Mouse (Mus musculus): ENCODE data around the gene Lrrc72. TPM values are rescaled to one million over a fixed set of nuclear protein-coding genes. Genes with fewer than 3 reads are reported as not detected.

The Lrrc72 gene
- polyA plus RNA-seq (2016; fragmentation: Nextera tagmentation; extraction: Ambion mirVana), result not detected in 2 replicates

DNA sequence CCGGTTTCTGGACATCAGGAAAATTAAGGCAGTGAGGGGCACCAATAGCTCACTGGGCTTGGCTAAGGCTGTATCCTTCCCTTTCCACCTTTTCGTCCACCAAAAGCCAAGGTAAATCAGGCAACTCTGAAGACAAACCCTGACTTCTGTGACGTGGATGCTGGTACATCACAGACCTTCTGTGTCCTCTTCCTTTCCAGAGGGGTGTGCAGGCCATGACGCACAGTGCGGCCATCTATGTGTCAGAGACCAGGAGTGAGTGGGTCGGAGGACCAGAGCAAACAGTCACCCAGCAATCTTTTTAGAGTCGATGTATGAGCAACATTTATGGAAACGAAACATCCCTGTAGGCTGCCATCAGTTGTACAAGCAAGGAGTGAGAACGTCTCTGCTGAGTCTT, at the start of gene Lrrc72:
Gene Lrrc72 (minus strand): TSS at position 101 of the 400 bp plus-strand sequence.
- no peaks in the 10 kb centered on the region; the same call in 1 of the 2 replicates for H3K27me3 ChIP-seq
- no peak within 1 kb of the TSS for H3K9ac ChIP-seq (replicated peaks)
- no peaks in the 10 kb centered on the region for H3K4me1 ChIP-seq (replicated peaks)
- no peak within 1 kb of the TSS for H3K27ac ChIP-seq
- no peaks in the 10 kb centered on the region for H3K9me3 ChIP-seq
- ATAC-seq (ENCODE audit: insufficient number of reproducible peaks, insufficient read depth, low FRiP score, low TSS enrichment, low read depth), result no peak
- WGBS, result 95% methylated on average over 9 of the region's 9 CpGs
- no peaks in the 10 kb centered on the region for H3K36me3 ChIP-seq
- no peak within 1 kb of the TSS for H3K4me3 ChIP-seq (replicated peaks)
- H3K4me2 ChIP-seq, result no peak within 1 kb of the TSS

DNA sequence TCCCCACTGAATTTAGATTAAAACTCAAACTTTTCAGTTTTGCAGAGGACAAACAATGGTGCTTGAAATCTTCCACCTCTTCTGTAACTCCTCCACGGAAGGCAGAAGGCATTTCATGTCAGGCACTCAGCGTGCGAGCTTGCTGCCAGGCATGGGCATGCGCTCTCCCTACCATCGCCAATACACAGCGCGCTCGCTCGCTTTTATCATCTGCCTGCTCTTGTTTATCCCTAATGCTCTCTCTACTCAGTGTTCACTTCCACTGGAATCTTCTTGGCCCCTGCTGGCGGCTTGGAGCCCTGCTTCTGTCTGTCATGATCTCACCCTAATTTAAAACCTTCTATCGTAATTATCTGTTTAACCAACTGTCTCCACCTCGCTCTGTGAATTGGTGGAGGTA, 49.1 kb upstream of the Lrrc72 start:
- H3K4me1 ChIP-seq (replicated peaks), result no peaks in the 10 kb centered on the region
- H3K4me3 ChIP-seq (replicated peaks), result no peak overlapping the region
- WGBS, result 83% methylated on average over 12 of the region's 12 CpGs
- no peaks in the 10 kb centered on the region for H3K36me3 ChIP-seq
- no peak for ATAC-seq (ENCODE audit: insufficient number of reproducible peaks, insufficient read depth, low FRiP score, low TSS enrichment, low read depth)
- no peaks in the 10 kb centered on the region for H3K27me3 ChIP-seq
- H3K4me2 ChIP-seq, result no peak overlapping the region
- H3K27ac ChIP-seq, result no peak overlapping the region
- no peak overlapping the region for H3K9ac ChIP-seq (replicated peaks)
- H3K9me3 ChIP-seq, result no peaks in the 10 kb centered on the region

DNA sequence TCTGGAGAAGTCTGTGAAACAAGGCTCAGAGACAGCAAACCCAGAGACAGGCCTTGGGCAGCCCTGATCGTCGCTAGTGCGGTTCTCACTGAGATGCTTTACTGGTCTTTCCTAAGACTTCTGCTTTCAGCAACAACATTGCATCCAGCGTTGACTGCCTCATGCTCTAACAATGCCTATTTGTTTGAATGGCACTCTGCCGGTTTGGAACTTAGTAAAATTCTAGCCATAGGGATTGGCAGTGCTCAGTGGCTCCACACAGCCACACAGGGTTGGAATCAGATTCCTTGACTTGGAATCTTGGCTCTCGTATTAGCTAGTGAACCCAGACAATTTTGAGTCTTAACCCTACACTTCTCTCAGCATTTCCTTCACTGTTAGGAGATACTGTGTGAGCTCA, 38.1 kb upstream of the Lrrc72 start:
- ATAC-seq (ENCODE audit: insufficient number of reproducible peaks, insufficient read depth, low FRiP score, low TSS enrichment, low read depth), result no peak
- 85% methylated on average over 6 of the region's 6 CpGs for WGBS

DNA sequence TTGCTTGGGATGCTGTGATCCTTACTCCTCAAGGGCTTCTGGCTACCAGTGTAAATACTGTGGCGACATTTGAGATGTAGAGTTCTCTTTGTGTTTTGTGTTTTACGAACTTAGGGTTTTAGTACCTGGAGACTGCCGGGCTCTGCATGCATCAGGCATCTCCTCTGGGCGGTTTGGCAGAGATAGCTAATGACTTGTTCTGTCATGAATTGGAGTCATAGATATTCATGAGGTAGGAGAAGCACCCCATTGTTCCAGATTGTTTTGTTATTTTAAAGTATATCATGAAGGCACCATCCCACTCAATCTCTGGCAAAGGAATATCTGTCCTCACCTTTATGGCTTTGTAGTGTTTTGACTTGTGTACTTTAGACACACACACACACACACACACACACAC, 37.3 kb upstream of the Lrrc72 start:
- Histone ChIP-seq H3K9me3 (no peaks in the 10 kb centered on the region), H3K27ac (no peak overlapping the region), H3K4me1 (replicated peaks) (no peaks in the 10 kb centered on the region), H3K27me3 (no peaks in the 10 kb centered on the region; the same call in 1 of the 2 replicates), H3K9ac (replicated peaks) (no peak overlapping the region), H3K4me2 (no peak overlapping the region), H3K36me3 (no peaks in the 10 kb centered on the region), H3K4me3 (replicated peaks) (no peak overlapping the region)
- 71% methylated on average over 4 of the region's 4 CpGs for WGBS
- ATAC-seq (ENCODE audit: insufficient number of reproducible peaks, insufficient read depth, low FRiP score, low TSS enrichment, low read depth), result no peak

More for the DNA sequence above, 38.1 kb upstream of the Lrrc72 start:
- H3K4me2 ChIP-seq, result no peak overlapping the region
- H3K27me3 ChIP-seq, result no peaks in the 10 kb centered on the region; the same call in 1 of the 2 replicates
- no peak overlapping the region for H3K4me3 ChIP-seq (replicated peaks)
- H3K9me3 ChIP-seq, result no peaks in the 10 kb centered on the region
- H3K27ac ChIP-seq, result no peak overlapping the region
- no peak overlapping the region for H3K9ac ChIP-seq (replicated peaks)
- H3K4me1 ChIP-seq (replicated peaks), result no peaks in the 10 kb centered on the region
- H3K36me3 ChIP-seq, result no peaks in the 10 kb centered on the region

DNA sequence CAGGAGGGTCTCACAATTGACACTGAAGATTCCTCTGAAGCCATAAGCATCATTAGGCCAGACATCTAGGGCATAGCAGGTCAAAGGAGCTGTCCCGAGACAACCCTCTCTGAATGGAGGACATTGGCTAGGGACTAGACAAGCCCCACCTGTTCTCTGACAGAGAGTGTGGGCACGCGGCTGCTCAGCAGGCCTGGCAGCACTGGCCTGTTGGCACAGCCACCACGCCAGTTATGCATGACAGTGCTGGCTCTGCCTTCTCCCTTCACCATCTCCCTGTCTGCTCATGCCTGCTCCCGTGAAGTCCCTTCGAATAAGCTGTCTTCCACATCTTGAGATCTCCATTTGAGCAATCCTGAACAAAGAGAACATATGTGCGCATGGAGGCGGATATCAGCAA, 36.4 kb upstream of the Lrrc72 start:
- no peak overlapping the region for H3K4me2 ChIP-seq
- no peaks in the 10 kb centered on the region; the same call in 1 of the 2 replicates for H3K27me3 ChIP-seq
- no peak overlapping the region for H3K9ac ChIP-seq (replicated peaks)
- H3K36me3 ChIP-seq, result no peaks in the 10 kb centered on the region
- H3K27ac ChIP-seq, result no peak overlapping the region
- H3K4me1 ChIP-seq (replicated peaks), result no peaks in the 10 kb centered on the region
- ATAC-seq (ENCODE audit: insufficient number of reproducible peaks, insufficient read depth, low FRiP score, low TSS enrichment, low read depth), result no peak
- no peak overlapping the region for H3K4me3 ChIP-seq (replicated peaks)
- no peaks in the 10 kb centered on the region for H3K9me3 ChIP-seq
- WGBS, result 88% methylated on average over 8 of the region's 8 CpGs

DNA sequence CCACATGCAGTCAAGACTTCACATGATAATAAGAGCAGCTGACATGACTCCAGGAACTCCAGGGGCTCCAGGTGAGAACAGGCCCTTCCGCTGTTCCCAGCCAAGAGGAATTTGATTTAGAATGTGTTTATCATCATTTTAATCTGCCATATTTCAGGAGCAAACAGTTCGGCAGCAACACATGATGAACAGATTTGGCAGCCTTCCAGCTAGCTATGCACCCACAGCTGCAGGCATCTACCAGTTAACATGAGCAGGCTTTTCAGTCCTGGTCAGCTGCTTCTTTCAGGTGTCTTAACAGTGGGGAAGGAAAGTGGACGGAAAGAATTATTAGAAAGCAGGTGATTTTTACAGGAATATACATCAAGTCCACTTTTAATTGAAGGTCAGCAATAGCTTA, 21.6 kb upstream of the Lrrc72 start:
- no peak overlapping the region for H3K9ac ChIP-seq (replicated peaks)
- ATAC-seq (ENCODE audit: insufficient number of reproducible peaks, insufficient read depth, low FRiP score, low TSS enrichment, low read depth), result no peak
- no peak overlapping the region for H3K4me2 ChIP-seq
- H3K27ac ChIP-seq, result no peak overlapping the region
- H3K4me3 ChIP-seq (replicated peaks), result no peak overlapping the region
- 53% methylated on average over 3 of the region's 3 CpGs for WGBS
- H3K27me3 ChIP-seq, result no peaks in the 10 kb centered on the region
- H3K4me1 ChIP-seq (replicated peaks), result no peaks in the 10 kb centered on the region
- no peaks in the 10 kb centered on the region for H3K9me3 ChIP-seq
- H3K36me3 ChIP-seq, result no peaks in the 10 kb centered on the region

DNA sequence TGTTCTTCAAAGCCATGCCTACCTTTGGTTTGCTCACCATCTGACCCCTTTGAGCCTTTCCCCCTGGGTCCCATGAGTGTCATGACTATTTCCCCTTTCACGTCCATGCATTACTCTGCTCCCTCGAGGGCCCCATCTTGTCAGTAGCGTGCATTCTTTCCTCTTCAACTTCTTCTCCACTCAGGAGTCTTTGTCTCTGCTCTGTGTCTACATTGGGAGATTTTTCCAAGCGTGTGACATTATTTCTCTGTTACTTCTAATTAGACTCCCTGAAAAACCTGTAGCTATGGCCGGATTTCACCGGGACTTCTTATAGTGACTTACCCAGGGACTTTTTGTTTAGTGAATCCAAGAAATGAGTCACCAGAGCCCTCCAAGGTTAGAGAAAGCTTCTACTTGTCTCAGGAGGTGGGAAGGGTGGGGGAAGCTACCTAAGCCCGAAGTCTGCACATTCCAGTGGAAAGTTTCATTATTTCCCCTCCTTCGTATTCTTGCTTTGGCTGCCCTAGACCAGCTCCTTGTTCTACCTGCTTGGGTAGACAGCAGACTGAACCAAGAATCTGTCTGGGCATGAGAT, 14.6 kb upstream of the Lrrc72 start:
- Histone ChIP-seq H3K4me1 (replicated peaks) (no peaks in the 10 kb centered on the region), H3K9ac (replicated peaks) (no peak overlapping the region), H3K4me2 (no peak overlapping the region), H3K9me3 (no peaks in the 10 kb centered on the region), H3K27ac (no peak overlapping the region), H3K27me3 (no peaks in the 10 kb centered on the region), H3K4me3 (replicated peaks) (no peak overlapping the region), H3K36me3 (no peaks in the 10 kb centered on the region)
- 88% methylated on average over 8 of the region's 8 CpGs for WGBS
- no peak for ATAC-seq (ENCODE audit: insufficient number of reproducible peaks, insufficient read depth, low FRiP score, low TSS enrichment, low read depth)

DNA sequence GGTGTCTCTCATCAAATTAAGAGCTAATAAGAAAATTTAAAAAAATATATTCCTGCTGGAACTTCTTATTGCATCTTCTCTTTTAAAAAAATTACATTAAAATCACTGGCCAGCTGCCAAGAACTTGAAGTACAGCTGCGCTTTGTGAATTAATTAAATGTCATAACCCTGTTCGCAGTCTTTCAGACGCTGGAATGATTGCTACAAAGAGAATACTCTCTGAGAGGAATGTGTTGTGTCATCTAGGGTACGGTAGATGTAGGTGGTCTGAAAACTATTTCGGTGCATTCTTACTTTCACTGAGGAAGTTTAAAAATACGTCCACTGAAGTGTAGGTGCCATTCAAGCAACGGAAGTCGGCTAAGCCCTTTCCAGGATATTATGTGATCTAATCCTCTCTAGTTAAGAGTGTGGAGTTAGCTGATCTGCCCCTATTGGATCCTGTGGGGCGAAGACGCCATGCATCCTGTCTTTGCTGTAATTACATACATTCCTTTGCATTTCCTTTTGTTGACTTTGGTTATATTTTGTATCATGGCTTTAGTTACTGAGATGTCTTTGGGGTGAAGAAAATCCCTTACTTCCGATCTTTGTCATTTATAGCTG, 9.0 kb upstream of the Lrrc72 start:
- Histone ChIP-seq H3K36me3 (no peaks in the 10 kb centered on the region), H3K27ac (no peak overlapping the region), H3K9me3 (no peaks in the 10 kb centered on the region), H3K27me3 (no peaks in the 10 kb centered on the region), H3K4me1 (replicated peaks) (no peaks in the 10 kb centered on the region), H3K4me3 (replicated peaks) (no peak overlapping the region), H3K4me2 (no peak overlapping the region), H3K9ac (replicated peaks) (no peak overlapping the region)
- WGBS, result 78% methylated on average over 11 of the region's 11 CpGs
- no peak for ATAC-seq (ENCODE audit: insufficient number of reproducible peaks, insufficient read depth, low FRiP score, low TSS enrichment, low read depth)

DNA sequence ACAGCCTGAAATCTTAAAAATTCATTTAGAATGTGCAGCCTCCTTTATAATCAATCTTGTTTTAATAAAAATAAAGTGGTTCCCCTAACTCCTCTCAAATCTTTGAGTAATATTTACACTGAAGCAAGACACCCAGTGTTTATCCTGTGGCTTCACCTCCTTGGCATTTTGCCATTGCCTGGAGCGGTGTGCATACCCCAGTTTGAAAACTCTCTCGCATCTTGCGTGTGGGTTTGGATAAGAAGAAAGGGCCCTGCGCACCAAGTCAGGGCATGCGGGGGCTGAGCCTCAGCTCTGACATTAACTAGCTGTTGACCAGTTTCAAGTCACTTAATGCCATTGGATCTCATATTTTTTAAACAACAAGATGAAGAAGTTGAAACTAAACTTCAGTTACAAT, 2.2 kb upstream of the Lrrc72 start:
- H3K9me3 ChIP-seq, result no peaks in the 10 kb centered on the region
- no peak overlapping the region for H3K9ac ChIP-seq (replicated peaks)
- no peak overlapping the region for H3K4me2 ChIP-seq
- no peak overlapping the region for H3K4me3 ChIP-seq (replicated peaks)
- ATAC-seq (ENCODE audit: insufficient number of reproducible peaks, insufficient read depth, low FRiP score, low TSS enrichment, low read depth), result no peak
- no peaks in the 10 kb centered on the region for H3K27me3 ChIP-seq
- 51% methylated on average over 5 of the region's 5 CpGs for WGBS
- no peak overlapping the region for H3K27ac ChIP-seq
- no peaks in the 10 kb centered on the region for H3K4me1 ChIP-seq (replicated peaks)
- no peaks in the 10 kb centered on the region for H3K36me3 ChIP-seq

DNA sequence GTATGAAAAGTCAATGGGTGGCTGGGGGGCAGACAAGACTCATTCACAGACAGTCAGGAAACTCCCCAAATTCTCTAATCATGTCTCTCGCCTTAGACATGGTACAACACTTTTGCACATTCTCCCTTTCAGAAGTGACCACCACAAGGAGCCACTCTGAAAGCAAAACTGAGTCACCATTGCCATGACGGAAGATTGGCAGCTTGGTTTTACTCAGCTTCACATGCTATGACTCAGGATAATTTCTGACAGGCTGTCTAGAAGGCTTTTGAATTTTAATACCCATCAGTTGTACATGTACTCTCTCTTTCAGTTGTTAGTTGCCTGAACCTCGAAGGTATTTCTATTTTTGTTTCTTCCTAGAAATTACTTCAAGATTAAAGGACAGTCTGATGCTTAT, 12.0 kb downstream of the Lrrc72 start:
- no peaks in the 10 kb centered on the region for H3K9me3 ChIP-seq
- no peak for ATAC-seq (ENCODE audit: insufficient number of reproducible peaks, insufficient read depth, low FRiP score, low TSS enrichment, low read depth)
- H3K36me3 ChIP-seq, result no peaks in the 10 kb centered on the region
- H3K4me1 ChIP-seq (replicated peaks), result no peaks in the 10 kb centered on the region
- H3K4me2 ChIP-seq, result no peak overlapping the region
- H3K27ac ChIP-seq, result no peak overlapping the region
- no peaks in the 10 kb centered on the region for H3K27me3 ChIP-seq
- H3K9ac ChIP-seq (replicated peaks), result no peak overlapping the region
- 79% methylated on average over 3 of the region's 3 CpGs for WGBS
- no peak overlapping the region for H3K4me3 ChIP-seq (replicated peaks)

DNA sequence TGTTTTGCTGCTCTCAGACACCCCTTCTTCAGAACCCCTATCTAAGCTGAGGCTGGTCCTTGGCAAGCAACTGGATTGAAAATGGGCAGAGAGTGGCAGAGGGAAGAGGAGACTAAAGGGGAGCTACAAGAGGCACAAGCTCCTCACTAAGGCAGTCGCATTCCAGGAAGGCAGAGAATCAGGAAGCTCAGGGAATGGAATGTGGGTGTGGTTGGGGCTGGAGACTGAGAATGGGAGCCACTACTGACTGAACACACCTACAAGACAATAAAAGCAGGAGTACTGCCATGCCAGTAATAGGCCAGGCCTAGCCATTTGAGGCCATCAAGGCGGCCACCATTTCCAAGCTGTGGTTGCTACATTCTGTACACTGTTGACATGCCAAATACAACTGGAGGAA, 21.8 kb downstream of the Lrrc72 start:
- Histone ChIP-seq H3K27me3 (no peaks in the 10 kb centered on the region), H3K4me2 (no peak overlapping the region), H3K4me1 (replicated peaks) (no peaks in the 10 kb centered on the region), H3K9me3 (no peaks in the 10 kb centered on the region), H3K9ac (replicated peaks) (no peak overlapping the region), H3K4me3 (replicated peaks) (no peak overlapping the region), H3K27ac (no peak overlapping the region), H3K36me3 (no peaks in the 10 kb centered on the region)
- ATAC-seq (ENCODE audit: insufficient number of reproducible peaks, insufficient read depth, low FRiP score, low TSS enrichment, low read depth), result no peak
- 83% methylated on average over 2 of the region's 2 CpGs for WGBS

DNA sequence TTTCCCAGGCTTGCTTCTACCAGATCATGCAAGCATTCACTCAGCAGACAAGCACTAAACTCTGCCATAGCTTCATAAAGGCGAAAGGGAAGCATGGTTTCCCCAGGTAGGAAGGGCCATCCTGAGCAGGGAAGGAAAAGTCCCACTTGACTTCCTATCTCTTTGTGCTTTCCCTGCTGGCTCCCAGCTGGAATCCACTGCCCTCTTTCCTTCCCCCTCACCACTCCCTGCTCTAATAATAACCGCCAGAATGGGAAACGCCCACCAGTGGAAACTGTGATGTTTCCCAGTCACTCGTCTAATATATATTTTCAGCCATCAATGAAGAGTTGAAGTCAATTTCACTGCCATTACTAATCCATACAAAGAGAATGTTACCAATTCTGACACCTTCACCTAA, 28.8 kb downstream of the Lrrc72 start:
- H3K4me1 ChIP-seq (replicated peaks), result no peaks in the 10 kb centered on the region
- H3K4me3 ChIP-seq (replicated peaks), result no peak overlapping the region
- no peaks in the 10 kb centered on the region for H3K27me3 ChIP-seq
- no peak overlapping the region for H3K9ac ChIP-seq (replicated peaks)
- no peaks in the 10 kb centered on the region for H3K9me3 ChIP-seq
- no peak for ATAC-seq (ENCODE audit: insufficient number of reproducible peaks, insufficient read depth, low FRiP score, low TSS enrichment, low read depth)
- no peak overlapping the region for H3K4me2 ChIP-seq
- H3K27ac ChIP-seq, result no peak overlapping the region
- WGBS, result 76% methylated on average over 4 of the region's 4 CpGs
- H3K36me3 ChIP-seq, result no peaks in the 10 kb centered on the region
